Mouse (Mus musculus): ENCODE data around the gene Mif.
A peak's percentile ranks its signal among the peaks of the same experiment; 100 is the strongest.

Mif gene

DNA sequence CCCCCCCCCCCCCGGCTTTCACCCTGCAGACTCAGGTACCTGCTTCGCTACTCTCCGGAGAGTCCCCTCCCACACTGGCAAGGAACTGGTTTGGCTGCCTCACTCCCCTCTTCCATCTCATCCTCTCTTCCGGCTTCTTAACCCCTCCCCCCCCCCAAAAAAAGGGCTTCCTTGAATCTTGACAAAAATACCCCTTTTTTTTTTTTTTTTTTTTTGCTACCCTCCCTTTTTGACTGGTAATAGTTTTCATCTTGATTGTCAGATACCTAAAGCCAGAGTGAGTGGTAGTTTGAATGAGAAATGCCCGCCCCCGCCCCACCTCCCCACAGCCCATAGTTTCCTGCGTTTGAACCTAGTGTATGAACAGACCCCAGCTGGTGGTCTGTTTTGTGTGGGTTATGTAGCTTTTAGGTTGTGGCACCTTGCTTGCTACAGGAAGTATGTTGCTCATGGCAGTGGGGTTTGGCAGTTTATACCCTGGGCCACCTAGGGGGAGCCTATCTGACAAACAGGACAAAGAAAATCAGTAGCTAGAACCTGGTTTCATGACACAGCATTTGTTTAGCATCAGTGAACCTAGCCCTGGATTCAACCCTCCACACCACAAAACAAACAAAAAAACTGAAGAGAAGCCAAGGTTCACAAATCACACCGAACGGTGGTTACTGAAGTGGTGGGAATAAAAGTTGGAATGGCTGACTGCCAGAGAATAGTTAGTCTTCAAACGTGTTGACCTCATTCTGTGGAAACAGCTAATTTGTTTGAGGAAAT lies 24.1 kb downstream of the Mif start:
- DNase-seq, result no peak

- DNase-seq, result peak; percentile 29 to 43
Measured at GRCm38 (mm10) chr10:75835307-75835706, 24.7 kb downstream of the Mif start.

GRCm38 (mm10) chr10:75834721-75835120 lies 25.3 kb downstream of the Mif start:
- no peak for DNase-seq

- peak; percentile 62 to 66 for DNase-seq
Measured at GRCm38 (mm10) chr10:75834250-75834649, 25.8 kb downstream of the Mif start.

DNA sequence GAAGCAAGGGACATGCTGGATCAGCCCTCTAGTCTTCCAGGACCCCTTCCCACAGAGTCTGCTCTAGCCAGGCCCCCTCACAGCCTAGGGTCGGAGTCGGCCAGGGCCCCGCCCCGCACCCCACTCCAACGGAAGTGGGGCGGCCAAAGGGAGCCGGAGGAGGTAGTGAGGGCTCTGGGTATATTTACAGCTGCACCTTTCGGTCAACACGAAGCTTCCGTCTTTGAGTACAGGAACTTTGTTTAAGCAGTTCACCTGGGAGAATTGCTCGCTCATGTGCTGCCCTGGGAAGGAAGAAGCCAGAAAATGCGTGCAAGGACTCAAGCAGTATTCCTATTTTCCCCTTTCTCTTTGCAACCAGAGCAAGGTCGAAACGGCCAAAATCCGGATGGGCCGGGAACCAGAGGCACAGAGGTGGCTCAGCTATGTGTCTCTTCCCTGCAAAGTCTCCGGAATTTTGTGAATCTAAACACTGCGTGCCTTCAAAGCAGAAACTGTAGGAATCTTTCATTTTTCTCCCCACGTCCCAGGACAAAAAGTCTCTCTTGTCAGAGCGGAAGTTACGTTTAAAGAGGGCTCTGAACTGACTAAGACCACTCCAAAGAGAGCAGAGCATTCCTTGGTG lies 26.5 kb downstream of the Mif start:
- peak in 1 of 2 experiments; percentile 10 for DNase-seq

GRCm38 (mm10) chr10:75832272-75832895 lies 27.7 kb downstream of the Mif start:
- DNase-seq, result peak; percentile 49 to 64

DNA sequence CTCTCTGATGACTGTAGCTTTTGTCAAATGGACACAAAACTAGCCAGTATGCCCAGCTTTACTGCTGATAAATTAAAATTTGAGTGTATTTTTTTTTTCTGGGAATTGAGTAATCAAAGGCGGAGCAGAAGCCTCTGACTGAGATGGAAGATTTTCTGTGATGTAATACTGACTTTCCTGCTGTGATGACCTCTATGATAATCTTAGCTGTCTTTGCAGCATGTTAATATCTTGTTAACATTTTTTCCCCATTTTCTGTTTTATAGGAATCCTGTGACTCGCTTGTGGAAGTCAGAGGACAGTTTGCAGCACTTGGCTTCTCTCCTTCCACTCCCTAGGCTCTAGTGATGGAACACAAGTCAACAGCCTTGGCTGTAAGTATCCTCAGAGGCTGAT lies 29.8 kb downstream of the Mif start:
- DNase-seq, result no peak

- no peak for DNase-seq
Measured at GRCm38 (mm10) chr10:75829529-75830274, 30.3 kb downstream of the Mif start.

- DNase-seq, result peak; percentile 67 to 75
Measured at GRCm38 (mm10) chr10:75828500-75828931, 31.5 kb downstream of the Mif start.

- peak; percentile 45 to 56 for DNase-seq
Measured at GRCm38 (mm10) chr10:75827668-75828360, 32.2 kb downstream of the Mif start.

DNA sequence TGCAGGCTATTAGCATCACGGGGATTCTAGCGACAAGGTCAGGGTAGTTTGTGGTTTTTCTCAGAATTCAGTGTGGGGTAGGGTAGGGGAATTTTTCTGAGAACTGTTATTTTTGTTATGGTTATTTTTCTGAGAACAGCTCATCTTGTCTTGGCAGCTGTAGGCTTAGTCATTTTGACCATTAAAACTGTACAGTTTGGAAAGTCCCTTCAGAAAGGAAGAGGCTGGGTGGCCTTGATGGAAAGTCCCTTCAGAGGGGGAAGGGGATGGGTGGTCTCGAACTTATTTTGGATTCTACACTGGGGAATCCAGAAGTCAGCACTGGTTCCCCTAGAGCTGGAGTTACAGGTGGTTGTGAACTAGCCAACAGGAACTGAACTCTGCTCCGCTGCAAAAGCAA lies 35.5 kb downstream of the Mif start:
- no peak for DNase-seq

DNA sequence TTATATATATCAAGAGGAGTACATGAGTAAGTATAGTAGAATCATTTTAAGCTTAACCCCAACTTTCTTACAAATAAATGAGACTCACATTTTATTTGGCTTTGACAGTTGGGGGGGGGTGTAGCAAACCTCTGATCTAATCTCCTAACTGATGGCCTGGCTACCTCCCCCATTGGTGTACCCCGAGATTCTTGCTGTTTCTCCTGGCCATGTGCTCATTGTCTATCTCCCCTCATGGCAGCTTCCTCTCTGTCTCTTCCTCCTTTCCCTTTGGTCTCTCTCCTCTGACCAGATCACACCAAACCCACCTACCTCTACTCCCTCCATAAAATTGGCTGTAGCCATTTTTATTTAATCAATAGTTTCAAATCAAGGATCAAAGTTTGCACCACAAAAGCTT lies 36.3 kb downstream of the Mif start:
- no peak for DNase-seq

DNA sequence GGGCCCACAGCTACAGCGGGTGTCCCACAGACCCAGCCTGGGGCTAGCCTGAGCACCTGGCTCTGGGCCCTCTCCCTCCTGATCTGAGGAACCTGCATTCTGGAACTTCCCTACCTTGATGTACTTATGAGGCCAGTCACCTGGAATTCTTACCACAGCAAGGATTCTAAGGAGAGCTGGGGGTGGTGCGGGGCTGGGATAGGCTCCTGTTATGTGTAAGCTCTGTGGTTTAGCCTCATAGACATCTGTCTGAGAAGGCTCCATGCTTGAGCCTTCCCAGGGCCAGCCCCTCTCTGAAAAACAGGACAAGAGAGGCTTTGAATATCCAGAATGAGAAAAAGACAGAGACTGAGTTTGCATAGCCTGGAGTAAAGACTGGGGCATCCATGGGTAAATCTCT lies 37.6 kb downstream of the Mif start, which contains the start of gene Gstt4:
Gstt4 (minus strand) TSS at position 101 of the 400 bp plus-strand sequence.
- DNase-seq, result no peak

- DNase-seq, result no peak
Measured at GRCm38 (mm10) chr10:75819882-75820281, 40.2 kb downstream of the Mif start.

DNA sequence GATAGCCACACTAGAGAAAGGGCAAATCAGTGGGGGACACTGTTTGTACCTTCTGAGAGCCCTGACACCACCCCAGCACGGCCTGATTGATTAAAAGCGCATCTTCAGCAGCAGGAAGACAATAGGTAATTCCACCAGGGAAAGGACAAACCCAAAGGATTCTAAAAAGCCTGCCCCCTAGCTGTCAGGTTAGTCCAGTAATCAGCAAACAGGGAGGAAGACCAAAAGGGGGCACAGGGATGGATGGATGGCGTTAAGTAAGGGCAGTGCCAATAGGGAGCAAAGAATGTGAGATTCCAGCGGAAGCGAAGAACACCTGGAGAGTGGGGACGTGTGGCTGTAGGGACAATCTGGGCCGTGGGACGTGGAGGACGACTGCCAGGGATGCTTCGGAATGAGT lies 41.4 kb downstream of the Mif start:
- DNase-seq, result no peak

Measured in cerebellum, postnatal 36 days (tissue).